ENCODE assay signal across 13 mouse cellular contexts in genomic region chr1:23846044-23846680, GRCm38 (mm10).
A peak's percentile ranks its signal among the peaks of the same experiment; 100 is the strongest.
DNase-seq lines count a peak whose midpoint lies in the region; ATAC-seq lines count a peak whose summit lies in the region.
"Had no signal": no experiment of that assay in that cellular context is flagged by ENCODE, and none has a peak within 500 bp of the region (broad histone marks: within the 10 kb centered on the region; RNA-seq: fewer than 3 reads in every experiment).

No protein-coding gene starts in this region.

- H3K4me2 ChIP-seq in hindbrain, embryonic 13.5 days: no peak overlapping the region
- no peak overlapping the region for H3K4me2 ChIP-seq in hindbrain, embryonic 12.5 days (replicated peaks)
- no peak overlapping the region for H3K4me2 ChIP-seq in forebrain, embryonic 16.5 days (ENCODE audit: low read length)
- H3K4me2 ChIP-seq: embryonic facial prominence, embryonic 12.5 days; heart, embryonic 15.5 days; liver, embryonic 15.5 days had no signal

- H3K27ac ChIP-seq in hindbrain, embryonic 13.5 days: no peak overlapping the region
- no peak overlapping the region for H3K27ac ChIP-seq in hindbrain, embryonic 12.5 days
- H3K27ac ChIP-seq in forebrain, embryonic 16.5 days (ENCODE audit: low read length): peak overlapping the region; percentile 66
- H3K27ac ChIP-seq: embryonic facial prominence, embryonic 12.5 days; heart, embryonic 15.5 days; liver, embryonic 15.5 days had no signal

- no peak overlapping the region for H3K4me3 ChIP-seq in hindbrain, embryonic 13.5 days
- H3K4me3 ChIP-seq in hindbrain, embryonic 12.5 days: no peak overlapping the region
- no peak overlapping the region for H3K4me3 ChIP-seq in forebrain, embryonic 16.5 days (replicated peaks; ENCODE audit: low read length)
- H3K4me3 ChIP-seq: embryonic facial prominence, embryonic 12.5 days; heart, embryonic 15.5 days; liver, embryonic 15.5 days had no signal

- 0 out of 2 replicates have a peak, but pooled peaks cover 6% of the 10 kb centered on the region for H3K4me1 ChIP-seq in hindbrain, embryonic 13.5 days (replicated peaks)
- H3K4me1 ChIP-seq in hindbrain, embryonic 12.5 days: no peaks in the 10 kb centered on the region
- H3K4me1 ChIP-seq in forebrain, embryonic 16.5 days (replicated peaks; ENCODE audit: control insufficient read depth, insufficient read depth, low read length): peaks cover 5% of the 10 kb centered on the region
- H3K4me1 ChIP-seq: embryonic facial prominence, embryonic 12.5 days; heart, embryonic 15.5 days; liver, embryonic 15.5 days had no signal

- WGBS in hindbrain, embryonic 13.5 days: 60% methylated on average over 10 of the region's 10 CpGs
- 69% methylated on average over 10 of the region's 10 CpGs for WGBS in hindbrain, embryonic 12.5 days
- WGBS in forebrain, embryonic 16.5 days: 34% methylated on average over 10 of the region's 10 CpGs

- H3K36me3 ChIP-seq in hindbrain, embryonic 13.5 days: peaks cover 59% of the 10 kb centered on the region
- H3K36me3 ChIP-seq in hindbrain, embryonic 12.5 days: peaks cover 43% of the 10 kb centered on the region
- peaks cover 22% of the 10 kb centered on the region for H3K36me3 ChIP-seq in forebrain, embryonic 16.5 days (ENCODE audit: control insufficient read depth, insufficient read depth)

- ATAC-seq in hindbrain, embryonic 13.5 days (ENCODE audit: low FRiP score): peak; percentile 50; the same call in 1 of the 2 replicates
- ATAC-seq in hindbrain, embryonic 12.5 days (ENCODE audit: low FRiP score): no peak; the same call in 1 of the 2 replicates
- peak; percentile 87 for ATAC-seq in forebrain, embryonic 16.5 days
- ATAC-seq in erythroid progenitor cell, adult 5-6 weeks (replicated peaks; ENCODE audit: low FRiP score, poor library complexity, severe bottlenecking): no peak

- no peaks in the 10 kb centered on the region for H3K9me3 ChIP-seq in hindbrain, embryonic 13.5 days
- H3K9me3 ChIP-seq in hindbrain, embryonic 12.5 days (replicated peaks): no peaks in the 10 kb centered on the region
- no peaks in the 10 kb centered on the region for H3K9me3 ChIP-seq in forebrain, embryonic 16.5 days (ENCODE audit: control insufficient read depth, low read length)
- H3K9me3 ChIP-seq: embryonic facial prominence, embryonic 12.5 days; heart, embryonic 15.5 days; liver, embryonic 15.5 days had no signal

- no peaks in the 10 kb centered on the region for H3K27me3 ChIP-seq in hindbrain, embryonic 13.5 days
- H3K27me3 ChIP-seq in hindbrain, embryonic 12.5 days: no peaks in the 10 kb centered on the region
- H3K27me3 ChIP-seq in forebrain, embryonic 16.5 days (replicated peaks; ENCODE audit: control insufficient read depth, insufficient read depth, low read length): no peaks in the 10 kb centered on the region
- H3K27me3 ChIP-seq: embryonic facial prominence, embryonic 12.5 days; heart, embryonic 15.5 days; liver, embryonic 15.5 days had no signal

- H3K9ac ChIP-seq in hindbrain, embryonic 13.5 days: no peak overlapping the region
- H3K9ac ChIP-seq in hindbrain, embryonic 12.5 days: no peak overlapping the region
- no peak overlapping the region for H3K9ac ChIP-seq in forebrain, embryonic 16.5 days (replicated peaks; ENCODE audit: low read depth, low read length)
- H3K9ac ChIP-seq: embryonic facial prominence, embryonic 12.5 days; heart, embryonic 15.5 days; liver, embryonic 15.5 days had no signal

- peak; percentile 57 to 71 for DNase-seq in right cerebral cortex, postnatal 10 days (ENCODE audit: low spot score in 2 of 2)
- no peak for DNase-seq in right cerebral cortex, adult 2 months (ENCODE audit: low spot score in 2 of 2)
- peak; percentile 67 for DNase-seq in retina, embryonic 14.5 days (ENCODE audit: low spot score)
- DNase-seq in adrenal gland, postnatal 14 days: no peak
- DNase-seq: adrenal gland, postnatal 10 days; kidney, adult 2 months had no signal

Comparison
In these comparisons a context has a peak if more than half of its experiments do, and no peak if none do; other contexts are left out.
1. ATAC-seq: peak in hindbrain, embryonic 13.5 days (single experiment) and forebrain, embryonic 16.5 days (single experiment); none in hindbrain, embryonic 12.5 days (single experiment) and erythroid progenitor cell, adult 5-6 weeks (single experiment).
2. DNase-seq: peak in right cerebral cortex, postnatal 10 days (2 of 2) and retina, embryonic 14.5 days (single experiment); none in right cerebral cortex, adult 2 months (0 of 2) and adrenal gland, postnatal 14 days (single experiment).